Mouse (Mus musculus) skeletal muscle tissue, postnatal 0 days (tissue): Measurements from ENCODE around the gene Ndufa1. TPM values are rescaled to one million over a fixed set of nuclear protein-coding genes. Genes with fewer than 3 reads are reported as not detected.

Experiments
- polyA plus RNA-seq: library from polyadenylated mRNA; unstranded; fragments of >200 nt; fragmentation: Nextera tagmentation; extraction: Ambion mirVana; gene quantifications from 2 replicates; pipeline ENCODE4 v1.2.1, GENCODE M21; 2015

Ndufa1 gene
- 757 and 886 TPM in 2 replicates for polyA plus RNA-seq

GRCm38 (mm10) chrX:37191105-37191743, at the start of gene Ndufa1, which contains the start of gene Rnf113a1:
TSS of gene Ndufa1 (minus strand) at chrX:37191163.
TSS of gene Rnf113a1 (plus strand) at chrX:37191245.

GRCm38 (mm10) chrX:37222158-37222557, 31.2 kb upstream of the Ndufa1 start, which contains the start of gene Rhox1:
TSS of gene Rhox1 (minus strand) at chrX:37222258.

GRCm38 (mm10) chrX:37210941-37211340, 20.0 kb upstream of the Ndufa1 start, which contains the start of gene Gm9:
TSS of gene Gm9 (minus strand) at chrX:37211041.

GRCm38 (mm10) chrX:37168742-37169141, 22.2 kb downstream of the Ndufa1 start, which contains the start of gene Akap14:
TSS of gene Akap14 (minus strand) at chrX:37168842.

Other genes starting within 250 kb of the Ndufa1 start
- gene Sept6, start 199.4 kb downstream of the Ndufa1 start, polyA plus RNA-seq, result 7.7 and 12.2 TPM in 2 replicates
- 0.45 and 2.4 TPM in 2 replicates for gene Sowahd, start 142.3 kb downstream of the Ndufa1 start, polyA plus RNA-seq
- 424 and 466 TPM in 2 replicates for gene Rpl39, start 105.8 kb downstream of the Ndufa1 start, polyA plus RNA-seq
- 7.7 and 8.2 TPM in 2 replicates for gene Upf3b, start 80.8 kb downstream of the Ndufa1 start, polyA plus RNA-seq
- gene Nkap, start 64.4 kb downstream of the Ndufa1 start, polyA plus RNA-seq, result 9.0 and 9.9 TPM in 2 replicates
- not detected in 2 replicates for gene Akap14, start 22.3 kb downstream of the Ndufa1 start, polyA plus RNA-seq
- 5.4 and 5.5 TPM in 2 replicates for gene Rnf113a1, start 82 bp upstream of the Ndufa1 start, polyA plus RNA-seq
- not detected in 2 replicates for gene Gm9, start 19.9 kb upstream of the Ndufa1 start, polyA plus RNA-seq
- gene Rhox1, start 31.1 kb upstream of the Ndufa1 start, polyA plus RNA-seq, result not detected in 2 replicates
- not detected in 2 replicates for gene Rhox2a, start 53.8 kb upstream of the Ndufa1 start, polyA plus RNA-seq
- not detected in 2 replicates for gene Rhox3a, start 58.8 kb upstream of the Ndufa1 start, polyA plus RNA-seq
- gene Rhox4a, start 74.2 kb upstream of the Ndufa1 start, polyA plus RNA-seq, result not detected in 2 replicates
- gene Rhox3a2, start 188.9 kb upstream of the Ndufa1 start, polyA plus RNA-seq, result 0.68 TPM in 1 of 2 replicates, not detected in the other
- gene Rhox4a2, start 199.7 kb upstream of the Ndufa1 start, polyA plus RNA-seq, result not detected in 2 replicates
- not detected in 2 replicates for gene Rhox2b, start 220.9 kb upstream of the Ndufa1 start, polyA plus RNA-seq
- gene Rhox4b, start 241.3 kb upstream of the Ndufa1 start, polyA plus RNA-seq, result not detected in 2 replicates